Mouse (Mus musculus) neutrophil, adult 5-6 weeks (primary cell): ENCODE measurements around the gene Arid4b. TPM values are rescaled to one million over a fixed set of nuclear protein-coding genes. Genes with fewer than 3 reads are reported as not detected.

Experiments
- ATAC-seq: fragments of 151-379, 151-347 bp; 2 replicates; pipeline ENCODE4 v1.8.0; 2017; ENCODE audit warnings: mild to moderate bottlenecking, moderate TSS enrichment; ENCODE audit not compliant: insufficient number of reproducible peaks, poor library complexity, low FRiP score, severe bottlenecking; ENCODE audit errors: extremely low read depth
- total RNA-seq: library from RNA; stranded (forward); fragments of 200-1000 nt; gene quantifications from 2 replicates; pipeline ENCODE4 v1.2.3, GENCODE M21; 2017

The Arid4b gene
- total RNA-seq, 1 experiment from 2014 or later, result 163 TPM

DNA sequence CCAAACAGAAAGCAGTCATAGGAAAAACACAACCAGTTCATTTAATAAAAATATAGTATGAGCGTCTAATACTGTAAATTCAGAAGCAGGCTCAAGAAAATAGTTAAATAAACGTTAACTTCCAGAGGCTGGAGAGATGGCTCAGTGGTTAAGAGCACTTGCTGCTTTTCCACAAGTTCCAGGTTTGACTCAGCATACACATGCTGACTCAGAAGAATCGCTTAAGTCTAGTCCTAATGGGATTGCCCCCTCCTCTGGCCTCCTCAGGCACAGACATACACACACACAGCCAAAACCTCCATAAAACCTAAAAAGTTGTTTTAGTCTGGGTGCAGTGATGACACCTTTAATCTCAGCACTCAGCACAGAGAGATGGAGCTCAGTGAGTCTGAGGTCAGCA lies 6.2 kb upstream of the Arid4b start:
- no peak for ATAC-seq

DNA sequence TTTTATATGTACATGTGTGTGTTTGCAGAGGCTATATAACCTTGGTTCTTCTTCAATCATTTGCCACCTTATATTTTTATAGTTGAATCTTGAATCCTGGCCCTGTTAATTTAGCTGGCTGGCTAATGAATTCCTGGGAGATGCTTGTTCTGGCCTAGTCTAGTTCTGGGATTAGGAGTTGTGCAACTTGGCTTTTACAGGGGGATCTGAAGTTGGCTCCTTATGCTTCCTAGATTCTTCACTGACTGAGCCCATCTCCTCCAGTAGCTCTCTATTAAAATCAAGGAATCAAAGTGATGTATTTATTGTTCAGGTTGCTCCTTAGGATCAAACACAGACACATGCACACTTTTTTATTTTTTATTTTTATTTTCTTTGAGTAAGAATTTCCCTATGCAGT lies 3.5 kb upstream of the Arid4b start:
- ATAC-seq, result no peak

DNA sequence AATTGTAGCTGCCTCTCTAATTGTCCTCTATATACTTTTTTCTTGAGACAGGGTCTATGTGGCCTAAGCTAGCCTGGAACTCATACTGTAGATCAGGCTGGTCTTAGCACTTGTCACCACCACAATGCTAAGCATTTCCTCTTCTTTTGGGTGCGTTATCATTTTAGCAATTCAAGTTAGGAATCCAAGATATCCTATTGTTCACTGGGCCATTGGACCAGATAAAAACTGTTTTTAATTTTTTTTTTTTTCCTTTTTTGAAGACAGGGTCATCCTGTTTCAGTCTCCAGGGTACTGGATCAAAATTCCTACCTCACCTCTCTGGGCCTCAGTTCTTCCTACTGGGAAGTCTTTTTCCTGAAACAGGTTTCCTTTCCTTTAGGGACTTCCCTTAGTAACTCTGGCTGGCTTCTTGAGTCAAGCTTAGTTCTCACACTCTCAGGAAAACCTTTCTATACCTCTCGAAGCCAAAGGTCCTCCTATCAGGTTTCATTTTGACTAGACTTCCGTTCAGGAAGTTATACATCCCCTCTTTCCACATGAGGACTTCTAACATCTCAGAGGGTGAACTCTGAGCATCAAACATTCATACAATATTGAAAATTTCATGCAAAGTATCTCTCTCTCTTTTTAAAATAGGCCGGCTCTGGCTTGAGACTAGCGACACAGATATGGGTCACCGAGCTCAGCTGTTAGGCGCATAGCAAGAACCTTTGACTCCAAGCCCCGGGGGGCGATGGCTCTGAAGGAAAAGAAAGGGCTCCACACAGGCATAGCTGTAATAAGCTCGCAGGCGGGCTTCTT lies 621 bp upstream of the Arid4b start:
- no peak for ATAC-seq

DNA sequence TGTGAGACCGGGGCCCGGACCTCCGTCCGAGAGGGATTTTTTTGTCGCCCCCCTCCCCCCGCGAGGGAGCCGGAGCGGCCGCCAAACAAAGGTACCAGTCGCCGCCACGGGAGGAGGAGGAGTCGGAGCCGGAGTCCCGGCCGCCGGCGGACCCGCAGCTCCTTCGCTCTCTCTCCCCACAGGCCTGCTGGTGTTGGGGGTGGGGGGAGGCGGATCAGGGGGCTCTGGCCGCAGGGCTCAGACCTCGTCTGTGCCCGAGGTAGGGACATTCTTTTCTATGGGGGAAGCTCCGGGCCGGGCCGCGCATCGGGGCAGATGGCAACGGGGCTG lies 875 bp downstream of the Arid4b start:
- no peak for ATAC-seq

DNA sequence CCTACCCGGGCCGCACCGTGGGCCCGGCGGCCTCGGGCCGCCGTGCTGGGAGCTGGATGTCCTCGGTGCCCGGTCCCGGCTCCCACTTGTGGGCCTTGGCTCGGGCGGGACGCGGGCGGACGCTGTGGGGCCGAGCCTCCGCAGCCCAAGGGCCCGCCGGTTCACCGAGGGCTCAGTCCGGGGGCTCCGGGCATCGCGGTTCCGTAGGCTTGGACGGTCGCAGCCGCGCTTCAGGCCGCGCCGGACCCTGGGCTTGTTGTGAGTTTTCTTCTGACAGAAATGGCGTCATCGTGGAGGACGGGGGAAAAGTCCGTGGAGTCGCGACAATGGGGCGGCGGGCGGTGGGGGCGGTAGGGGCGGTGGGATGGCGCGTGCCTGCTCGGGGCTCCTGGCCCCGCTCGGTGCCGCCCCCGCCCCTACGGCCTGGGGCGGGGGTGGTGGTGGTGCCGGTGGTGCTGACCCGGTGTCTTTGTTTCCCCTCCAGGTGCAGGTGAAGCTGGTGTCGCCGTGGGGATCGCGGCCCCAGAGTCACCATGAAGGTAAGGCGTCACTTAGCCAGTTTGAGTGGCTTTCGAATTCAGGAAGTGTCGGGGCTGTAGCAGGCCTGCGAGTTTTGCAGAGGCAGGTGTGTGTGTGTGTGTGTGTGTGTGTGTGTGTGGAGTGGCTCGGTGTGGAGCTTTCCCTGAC lies 1.5 kb downstream of the Arid4b start:
- peak; percentile 14; the same call in 1 of the 2 replicates for ATAC-seq

DNA sequence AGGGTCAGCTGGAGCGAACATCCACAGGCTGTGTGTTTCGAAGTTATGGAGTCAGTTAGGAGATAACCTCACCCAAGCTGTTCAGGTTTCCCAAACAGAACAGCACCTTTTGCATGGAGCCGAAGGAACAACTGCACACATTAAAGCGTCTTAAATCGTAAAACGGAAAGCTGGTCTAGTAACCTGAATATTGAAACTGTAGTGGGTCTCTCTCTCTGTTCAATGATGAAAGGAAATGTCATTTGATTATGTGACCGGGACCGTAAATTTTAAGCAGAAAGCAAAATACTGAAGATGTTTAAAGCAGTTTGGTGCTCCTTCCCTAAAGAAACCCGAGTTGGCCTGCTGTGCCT lies 2.0 kb downstream of the Arid4b start:
- no peak for ATAC-seq

DNA sequence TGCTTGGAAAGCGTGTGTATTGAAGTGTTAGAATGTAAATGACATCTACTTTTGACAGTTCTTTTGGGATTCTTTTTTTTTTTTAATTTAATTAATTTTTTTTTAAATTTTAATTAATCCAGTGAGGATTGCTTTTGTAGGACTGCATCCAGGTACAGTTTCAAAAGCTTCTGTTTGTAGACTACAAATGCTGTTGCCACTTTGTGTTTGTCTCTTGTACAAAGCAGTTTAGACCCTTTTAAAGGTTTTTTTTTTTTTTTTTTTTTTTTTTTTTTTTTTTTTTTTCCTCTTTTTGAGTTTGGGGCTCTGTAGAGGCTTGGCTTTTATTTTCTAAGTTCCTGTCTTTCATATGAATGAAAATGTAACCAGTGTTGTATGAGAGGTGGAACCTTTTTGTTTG lies 2.7 kb downstream of the Arid4b start:
- no peak for ATAC-seq

DNA sequence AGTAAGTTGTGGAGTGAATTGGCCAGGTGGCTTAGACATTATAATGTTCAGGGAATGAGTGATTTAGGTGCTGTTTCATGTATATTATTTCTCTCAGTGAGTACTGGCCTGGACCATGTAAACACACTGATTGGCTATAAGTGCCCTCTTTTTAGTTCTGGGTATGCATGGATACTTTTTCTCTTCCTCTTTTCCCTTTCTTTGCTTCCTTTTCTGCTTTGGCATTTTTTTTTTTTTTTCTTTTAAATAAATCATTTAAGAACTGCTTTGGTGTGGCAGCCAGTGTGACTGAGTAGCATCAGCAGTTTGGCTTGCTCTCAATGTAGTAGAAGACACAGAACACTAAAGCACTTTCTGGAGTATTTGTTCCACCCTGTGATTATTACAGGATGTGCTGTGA lies 5.0 kb downstream of the Arid4b start:
- ATAC-seq, result no peak

DNA sequence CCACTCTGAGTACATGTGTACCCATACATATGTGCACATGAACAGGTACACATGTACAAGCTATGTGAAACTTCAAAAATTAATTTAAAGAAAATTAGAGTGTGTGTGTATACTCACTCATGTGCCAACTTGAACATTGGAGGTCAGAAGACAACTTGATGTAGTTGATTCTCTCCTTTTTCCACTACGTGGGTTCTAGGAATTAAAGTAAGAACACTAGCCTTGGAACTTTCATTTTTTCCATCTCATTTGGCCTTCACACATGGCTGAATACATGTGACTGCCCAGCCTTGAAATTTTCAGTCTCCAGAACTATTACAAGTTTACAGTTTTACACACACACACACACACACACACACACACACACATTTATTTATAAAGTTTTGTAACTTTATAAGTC lies 6.3 kb downstream of the Arid4b start:
- no peak for ATAC-seq

DNA sequence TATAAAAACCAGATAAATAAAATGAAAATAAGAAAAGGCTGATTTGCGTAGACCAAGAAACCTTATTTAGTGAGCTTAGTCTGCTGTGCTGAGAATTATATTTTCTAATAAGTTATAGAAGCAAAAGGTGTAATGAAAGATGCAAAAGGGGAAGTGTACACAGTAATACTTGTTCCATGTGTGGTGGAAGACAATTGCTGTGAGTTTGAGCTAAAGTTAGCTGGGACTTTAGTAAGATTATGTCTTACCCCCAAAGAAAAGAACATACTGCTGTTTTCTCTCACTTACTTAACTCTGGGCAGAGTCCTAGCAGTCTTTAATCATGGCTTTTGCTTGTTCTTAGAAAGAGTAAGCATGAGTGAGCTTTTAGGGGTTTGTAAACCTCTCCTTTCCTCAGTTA lies 11.3 kb downstream of the Arid4b start:
- ATAC-seq, result no peak

DNA sequence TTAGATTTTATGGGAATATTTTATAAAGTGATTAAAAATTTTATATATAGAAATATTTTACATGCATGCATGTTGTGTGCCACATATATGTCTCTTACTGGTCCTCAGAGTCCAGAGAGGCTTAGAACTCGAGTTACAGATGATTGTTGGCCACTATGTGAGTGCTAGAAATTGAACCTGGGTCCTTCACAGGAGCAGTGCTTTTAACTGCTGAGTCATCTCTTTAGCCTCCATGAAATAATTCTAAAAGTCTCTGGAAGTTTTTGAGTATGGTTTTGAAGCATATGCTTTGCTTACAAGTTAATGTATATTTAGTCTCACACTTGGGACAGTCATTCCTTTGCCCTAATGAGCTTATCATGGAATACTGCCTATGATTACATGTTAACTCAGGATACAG lies 12.3 kb downstream of the Arid4b start:
- ATAC-seq, result no peak

DNA sequence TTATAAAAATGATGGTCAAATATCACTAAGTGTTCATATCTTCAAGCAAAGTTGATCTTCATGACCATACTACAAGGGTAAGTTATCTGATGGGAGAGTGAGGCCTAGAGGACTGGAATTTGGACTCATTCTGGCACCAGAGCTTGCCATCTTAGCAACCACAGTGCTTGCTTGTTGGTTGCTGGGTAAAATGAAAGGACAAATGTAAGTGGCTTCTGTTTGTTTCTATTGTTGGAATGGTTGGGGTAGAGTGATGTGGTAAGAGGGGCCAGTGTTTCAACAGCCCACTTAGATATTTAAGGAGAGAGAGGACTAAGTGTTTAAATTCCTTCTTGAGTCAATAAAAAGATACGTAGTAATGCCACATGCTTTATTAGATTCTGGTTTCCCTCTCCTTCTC lies 25.6 kb downstream of the Arid4b start:
- ATAC-seq, result no peak

DNA sequence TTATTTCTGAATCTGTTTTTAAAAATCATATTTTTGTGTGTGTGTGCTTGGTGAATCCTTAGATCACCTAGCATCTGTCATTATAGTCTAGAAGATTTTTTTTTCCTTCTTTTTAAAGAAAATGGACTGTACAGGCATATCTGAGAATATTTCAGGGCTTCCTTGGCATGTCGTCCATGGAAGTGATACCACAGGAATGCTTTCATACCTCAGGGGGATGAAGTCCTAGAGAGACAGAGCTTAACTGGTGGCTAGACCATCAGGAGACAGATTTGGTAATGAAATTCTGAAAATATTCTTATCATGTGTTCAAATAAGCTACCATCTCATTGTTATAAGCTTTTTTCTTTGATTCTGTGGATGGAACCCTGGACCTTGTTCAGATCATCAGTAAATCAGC lies 40.0 kb downstream of the Arid4b start:
- ATAC-seq, result no peak

DNA sequence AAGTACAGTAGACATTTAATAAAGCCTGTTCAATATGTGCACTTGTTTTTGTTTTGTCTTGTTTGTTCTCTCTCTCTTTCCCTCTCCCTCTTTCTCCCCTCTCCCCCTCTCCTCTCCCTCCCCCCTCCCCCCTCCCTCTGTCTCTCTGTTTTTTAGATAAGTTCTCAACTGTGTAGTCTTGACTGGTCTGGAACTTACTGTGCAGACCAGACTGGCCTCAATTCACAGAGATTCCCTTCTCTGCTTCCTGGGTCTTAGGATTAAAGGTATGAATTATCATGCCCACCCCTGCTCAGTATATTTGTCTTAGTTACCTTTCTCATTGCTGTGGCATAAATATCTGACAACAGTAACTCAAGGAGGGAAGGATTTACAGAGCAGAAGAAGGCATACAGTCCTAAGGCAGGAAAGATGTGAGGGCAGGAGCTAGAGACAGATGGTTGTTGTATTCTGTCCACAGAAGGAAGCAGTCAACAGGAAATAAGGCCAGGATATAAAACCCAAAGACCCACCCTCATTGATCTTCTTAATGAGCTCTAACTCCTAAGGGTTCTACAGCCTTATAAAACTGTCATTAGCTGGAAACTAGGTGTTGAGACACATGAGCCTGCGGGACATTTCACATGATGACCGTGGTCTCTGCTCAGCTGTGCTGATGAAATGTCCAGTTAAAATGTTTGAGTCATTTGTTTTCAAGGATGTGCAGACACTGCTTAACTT lies 47.3 kb downstream of the Arid4b start:
- no peak for ATAC-seq

DNA sequence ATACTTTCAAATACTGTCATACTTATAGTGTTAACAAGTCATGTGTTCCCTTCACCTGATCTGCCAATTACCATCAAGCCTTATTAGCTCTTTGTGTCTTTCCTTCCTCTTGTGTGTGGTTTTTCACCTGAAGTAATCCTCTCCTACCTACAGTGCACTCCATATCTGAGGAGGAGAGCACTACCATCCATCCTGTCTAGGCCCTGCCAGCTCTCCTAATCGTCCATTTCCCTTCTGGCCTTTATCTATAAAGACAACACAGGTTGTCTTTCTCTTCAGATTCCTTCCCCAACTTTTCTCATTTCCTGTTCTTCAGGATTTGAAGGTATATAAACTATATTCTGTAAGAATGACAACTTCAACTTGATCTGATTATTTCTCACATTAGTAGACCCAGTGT lies 48.1 kb downstream of the Arid4b start:
- ATAC-seq, result no peak

DNA sequence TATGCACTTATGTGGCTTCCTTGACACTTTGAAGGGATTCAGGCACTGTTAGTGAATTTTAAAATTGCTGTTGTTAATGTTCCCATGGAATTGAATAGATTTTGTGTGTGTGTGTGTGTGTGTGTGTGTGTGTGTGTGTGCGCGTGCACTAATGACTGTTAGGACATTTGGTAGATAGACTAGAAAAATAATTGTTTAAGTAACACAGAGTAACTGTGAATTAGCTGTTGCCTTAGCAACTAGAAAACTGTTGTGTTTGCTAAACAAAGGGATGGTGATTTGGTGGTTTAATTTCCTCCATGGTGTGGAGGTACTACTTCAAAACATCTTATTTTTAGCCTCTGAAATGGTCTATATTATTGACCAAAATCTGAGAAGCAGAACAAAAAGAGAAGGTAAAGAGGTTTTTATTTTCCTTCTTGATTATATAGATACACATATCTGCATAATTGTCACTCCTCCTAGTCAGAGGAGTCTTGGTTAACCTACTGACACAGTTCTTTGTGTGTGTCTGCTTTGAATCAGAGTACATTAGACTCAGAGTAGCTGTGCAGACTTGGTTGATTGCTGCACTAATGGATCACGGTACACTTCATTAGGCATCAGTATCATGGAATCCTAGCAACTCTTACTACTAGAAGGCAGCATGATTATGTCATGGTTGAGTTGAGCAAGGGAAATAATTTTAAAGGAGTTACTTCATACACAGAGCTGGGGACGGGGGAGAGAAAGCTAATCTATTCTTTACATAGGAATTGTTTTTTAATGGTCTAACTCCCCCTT lies 50.9 kb downstream of the Arid4b start:
- no peak for ATAC-seq

DNA sequence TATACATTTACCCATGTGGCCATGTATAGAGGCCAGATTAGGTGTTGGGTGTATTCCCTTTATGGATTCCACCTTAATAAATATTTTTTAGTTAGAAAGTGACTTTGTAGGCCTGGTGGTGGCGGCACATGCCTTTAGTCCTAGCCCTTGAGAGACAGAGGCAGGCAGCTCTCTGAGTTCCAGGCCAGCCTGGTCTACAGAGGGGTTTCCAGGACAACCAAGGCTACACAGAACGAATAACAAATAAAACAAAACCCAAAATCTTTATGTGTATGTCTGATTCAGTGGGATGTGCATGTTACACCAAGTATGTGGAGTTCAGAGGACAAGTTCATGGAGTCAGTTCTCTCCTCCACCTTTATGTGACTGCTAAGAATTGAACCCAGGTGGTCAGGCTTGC lies 52.8 kb downstream of the Arid4b start:
- no peak for ATAC-seq

DNA sequence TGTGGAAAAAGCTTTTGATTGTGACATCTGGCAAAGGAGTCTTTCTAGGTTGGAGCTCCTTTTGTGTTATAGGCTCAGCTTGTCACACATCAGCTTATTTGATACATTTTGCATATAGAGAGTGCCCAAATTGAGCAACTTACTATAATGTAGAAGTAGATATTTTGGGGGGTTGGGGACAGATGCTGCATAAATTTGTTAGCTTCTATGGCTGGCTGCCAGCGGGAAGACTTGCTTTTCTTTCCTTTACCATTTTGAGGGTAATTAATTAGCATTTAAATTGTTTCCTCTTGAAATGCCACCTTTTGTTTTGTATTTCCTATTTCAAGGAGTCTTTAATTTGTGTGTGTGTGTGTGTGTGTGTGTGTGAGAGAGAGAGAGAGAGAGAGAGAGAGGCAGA lies 68.6 kb downstream of the Arid4b start:
- ATAC-seq, result no peak

DNA sequence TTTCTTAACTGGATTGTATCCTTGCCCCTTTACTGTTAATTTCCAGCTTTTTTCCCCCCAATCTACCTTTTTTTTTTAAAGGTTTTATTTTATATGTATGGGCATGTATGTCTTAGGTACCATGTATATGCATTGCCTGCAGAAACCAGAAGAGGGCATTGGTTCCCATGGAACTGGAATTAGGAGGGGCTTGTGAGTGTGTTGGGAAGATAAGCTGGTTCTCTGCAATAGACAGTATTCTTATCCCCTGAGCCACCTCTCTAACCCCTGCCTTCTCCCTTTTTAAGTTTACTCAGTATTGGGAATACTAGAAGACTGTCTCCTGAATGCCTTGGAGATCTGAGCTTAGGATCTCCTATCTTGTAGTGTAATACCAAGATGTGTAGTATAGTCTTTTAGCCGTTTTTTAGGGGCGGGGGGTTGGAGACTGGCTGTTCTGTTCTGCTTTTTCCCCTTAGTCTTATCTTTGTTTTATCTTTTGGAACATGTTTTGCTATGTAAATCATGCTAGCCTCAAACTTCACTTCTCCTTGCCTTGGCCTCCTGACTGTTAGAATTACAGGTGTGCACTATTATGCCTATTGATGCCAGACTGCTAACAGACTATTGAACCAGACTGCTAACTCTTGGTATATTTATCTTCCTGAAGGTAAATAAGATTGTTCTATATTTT lies 79.4 kb downstream of the Arid4b start:
- no peak for ATAC-seq
